Mouse (Mus musculus) kidney, adult 9 months (tissue): ENCODE results near the gene Wdr38.
"Not testable (repeated sequence)": the region's sequence is repeated elsewhere in the genome, so short reads cannot be mapped to it uniquely, and the experiment has no call there.

ENCODE experiments used
- DNase-seq: peaks from one replicate; pipeline ENCODE4 v3.0.0; 2022

The Wdr38 gene

DNA sequence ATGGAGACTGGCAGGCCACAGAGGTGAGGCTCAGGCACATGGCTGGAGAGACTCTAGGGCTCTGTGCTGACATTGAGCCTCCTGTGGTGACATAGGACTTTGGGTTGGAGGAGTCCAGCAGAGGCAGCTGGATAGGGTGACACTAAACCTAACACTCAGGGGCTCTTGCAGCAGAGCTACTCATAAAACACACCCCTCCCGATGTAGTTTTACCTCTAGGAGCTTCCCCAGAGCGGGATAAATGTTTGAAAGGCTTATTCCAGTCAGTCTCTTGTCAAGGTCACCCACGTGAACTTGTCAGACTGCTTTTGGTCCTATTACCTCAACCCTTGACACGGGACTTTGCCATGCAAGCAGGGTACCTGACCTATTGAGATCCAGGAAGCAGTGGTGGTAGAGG is 2.1 kb downstream of the Wdr38 start:
- peak; percentile 19 for DNase-seq

GRCm38 (mm10) chr2:38999910-39000586 is 2.8 kb downstream of the Wdr38 start:
- peak; percentile 74 for DNase-seq

GRCm38 (mm10) chr2:39000587-39000919 is 3.3 kb downstream of the Wdr38 start:
- DNase-seq = no peak

DNA sequence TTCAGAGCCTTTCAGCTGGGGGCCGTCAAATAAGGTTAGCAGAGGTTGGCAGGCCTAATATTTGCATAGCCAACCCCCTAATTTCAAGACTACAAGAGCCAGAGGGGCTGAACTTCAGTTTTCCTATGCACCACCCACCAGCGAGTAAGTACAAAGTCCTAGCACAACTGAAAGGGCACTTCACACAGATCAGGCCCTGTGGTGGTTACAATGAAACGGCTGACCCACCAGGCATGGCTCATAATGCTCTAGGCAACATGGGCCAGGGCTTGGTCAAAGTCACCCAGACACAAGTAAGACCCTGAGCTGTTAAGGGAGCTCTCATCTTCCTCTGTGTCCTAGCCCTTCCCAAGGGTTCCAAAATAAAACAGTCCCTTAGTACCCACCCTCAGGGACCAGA is 4.6 kb downstream of the Wdr38 start:
- peak; percentile 58 for DNase-seq

DNA sequence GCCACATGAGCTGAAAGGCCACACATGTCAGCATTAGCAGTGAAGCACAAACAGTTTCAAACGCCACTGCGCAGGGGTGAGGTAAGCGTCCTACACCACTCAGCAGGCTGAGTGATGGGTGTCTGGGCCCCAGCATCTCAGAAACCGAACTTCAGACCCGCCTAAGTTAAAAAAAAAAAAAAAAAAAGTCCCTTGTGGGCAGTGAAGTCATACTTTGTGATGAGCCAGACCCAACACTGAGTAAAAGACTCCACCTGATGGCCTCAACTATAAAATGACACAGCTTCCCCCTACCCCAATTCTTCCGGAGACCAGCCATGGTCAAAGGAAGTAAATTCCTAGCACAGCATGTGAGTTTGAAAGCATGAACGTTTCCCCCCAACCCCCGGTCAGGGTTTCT is 5.8 kb downstream of the Wdr38 start:
- DNase-seq = peak; percentile 10

- DNase-seq = peak; percentile 8
Observed at GRCm38 (mm10) chr2:39003512-39003911, 6.2 kb downstream of the Wdr38 start.

GRCm38 (mm10) chr2:39004372-39004771 is 7.1 kb downstream of the Wdr38 start:
- peak; percentile 42 for DNase-seq

- peak; percentile 93 for DNase-seq
Observed at GRCm38 (mm10) chr2:39004880-39005435, 7.7 kb downstream of the Wdr38 start, which contains the start of gene Arpc5l. Arpc5l (plus strand) TSS chr2:39005348.

DNA sequence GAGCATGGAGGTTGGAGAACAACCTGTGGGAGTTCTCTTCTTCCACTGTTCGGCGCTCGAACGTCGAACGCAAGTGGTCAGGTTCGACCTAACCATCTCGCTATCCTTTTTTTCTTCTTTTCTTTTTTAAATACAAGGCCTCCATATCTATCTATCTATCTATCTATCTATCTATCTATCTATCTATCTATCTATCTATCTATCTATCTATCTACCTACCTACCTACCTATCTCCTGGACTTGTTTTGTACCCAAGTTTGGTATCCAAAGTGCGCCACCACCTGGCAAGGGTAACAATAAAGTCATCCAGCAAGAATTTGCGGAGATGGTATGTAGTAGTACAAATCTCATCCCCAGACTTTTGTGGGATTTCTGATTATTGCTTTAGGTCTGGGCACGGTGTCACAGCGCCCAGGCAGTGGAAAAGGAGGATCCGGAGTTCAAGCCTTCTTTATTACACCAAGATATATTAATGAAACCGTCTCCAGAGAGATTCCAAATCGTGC is 8.4 kb downstream of the Wdr38 start, which contains the start of gene Rpl35:
TSS of gene Rpl35 (minus strand) at position 51 of the 506 bp plus-strand sequence.
- DNase-seq = peak; percentile 76

- no peak for DNase-seq
Observed at GRCm38 (mm10) chr2:39006149-39006730, 9.0 kb downstream of the Wdr38 start.

DNA sequence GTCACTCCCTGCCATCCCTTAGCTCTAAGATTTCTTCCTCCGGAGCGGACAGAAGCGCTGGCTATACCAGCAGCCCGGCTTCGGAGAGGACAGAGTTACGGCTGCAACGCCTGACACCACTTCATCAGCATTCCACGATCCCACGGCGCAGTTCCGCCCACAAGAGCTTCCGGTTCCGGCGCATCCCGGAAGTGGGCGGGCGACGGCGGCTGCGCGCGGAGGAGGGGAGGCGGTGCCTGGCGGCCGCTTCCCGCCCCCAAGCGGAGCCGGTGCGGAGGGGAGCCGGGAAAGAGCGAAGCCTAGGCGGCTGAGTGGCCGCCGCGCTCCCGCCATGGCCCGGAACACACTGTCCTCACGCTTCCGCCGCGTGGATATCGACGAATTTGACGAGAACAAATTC is 10.6 kb downstream of the Wdr38 start:
- DNase-seq = peak; percentile 95

DNA sequence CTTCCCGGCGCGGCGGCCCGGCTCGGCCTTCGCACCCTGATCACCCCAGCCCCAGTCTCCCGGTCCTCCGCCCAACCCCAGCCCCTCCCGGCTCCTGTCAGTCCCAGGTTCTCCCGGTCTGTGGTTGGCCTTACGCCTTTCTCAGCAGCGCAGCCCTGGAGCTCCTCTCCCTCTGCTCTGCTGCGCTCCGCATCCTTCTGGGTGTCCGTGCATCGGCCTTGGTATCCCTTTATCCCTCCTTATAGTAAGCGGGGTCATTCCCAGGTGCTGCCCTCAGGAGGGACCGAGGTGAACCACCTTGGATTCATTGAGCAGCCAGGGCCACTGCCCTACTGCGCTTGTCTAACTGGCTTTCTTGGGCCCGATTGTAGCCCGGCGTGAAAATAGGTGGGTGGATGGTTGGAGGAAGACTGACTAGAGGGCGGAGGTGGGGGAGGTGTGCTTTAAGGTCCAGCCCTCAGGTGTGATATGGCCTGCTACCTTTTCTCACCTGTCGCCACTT is 11.1 kb downstream of the Wdr38 start:
- DNase-seq = peak; percentile 45

DNA sequence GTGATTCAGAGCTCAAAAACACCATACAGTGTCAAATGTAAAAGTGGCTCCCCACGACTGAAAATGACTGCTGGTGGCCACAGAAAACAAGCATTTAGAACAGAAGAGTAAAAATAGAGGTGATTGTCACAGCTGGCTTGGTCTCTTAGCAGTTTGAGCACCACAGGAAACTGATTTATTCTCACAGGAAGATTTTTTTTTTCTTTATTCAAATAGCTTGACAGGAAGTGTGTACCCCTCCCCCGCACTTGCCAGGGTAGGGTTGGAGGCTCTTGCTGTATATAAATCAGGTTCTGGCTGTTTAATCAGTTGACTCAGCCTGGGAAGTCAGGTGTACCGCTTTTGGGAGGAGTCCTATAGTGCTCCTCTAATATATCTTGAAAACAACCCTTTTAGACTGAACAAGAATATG is 11.7 kb downstream of the Wdr38 start:
- peak; percentile 46 for DNase-seq

GRCm38 (mm10) chr2:39010144-39010543 is 12.9 kb downstream of the Wdr38 start:
- DNase-seq = not testable (repeated sequence)

- no peak for DNase-seq
Observed at GRCm38 (mm10) chr2:39011264-39011663, 14.0 kb downstream of the Wdr38 start.

DNA sequence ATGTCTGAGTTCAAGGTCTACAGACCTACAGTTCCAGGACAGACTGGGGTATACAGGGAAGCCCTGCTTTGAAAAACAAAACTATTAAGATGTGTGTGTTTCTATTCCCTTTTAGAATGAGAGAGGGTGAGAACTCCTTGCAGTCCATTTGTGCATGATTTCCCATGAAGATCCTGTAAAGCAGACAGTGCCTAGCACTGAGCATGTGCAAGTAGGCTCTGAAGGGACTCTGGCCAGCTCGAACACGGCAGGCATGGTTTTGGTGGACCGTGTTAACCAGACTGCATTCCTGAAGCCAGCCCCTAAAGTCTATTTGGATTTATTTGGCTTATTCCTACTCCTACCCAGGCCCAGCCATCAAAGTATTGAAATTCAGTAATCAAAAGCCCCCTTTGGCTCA is 14.7 kb downstream of the Wdr38 start:
- no peak for DNase-seq

DNA sequence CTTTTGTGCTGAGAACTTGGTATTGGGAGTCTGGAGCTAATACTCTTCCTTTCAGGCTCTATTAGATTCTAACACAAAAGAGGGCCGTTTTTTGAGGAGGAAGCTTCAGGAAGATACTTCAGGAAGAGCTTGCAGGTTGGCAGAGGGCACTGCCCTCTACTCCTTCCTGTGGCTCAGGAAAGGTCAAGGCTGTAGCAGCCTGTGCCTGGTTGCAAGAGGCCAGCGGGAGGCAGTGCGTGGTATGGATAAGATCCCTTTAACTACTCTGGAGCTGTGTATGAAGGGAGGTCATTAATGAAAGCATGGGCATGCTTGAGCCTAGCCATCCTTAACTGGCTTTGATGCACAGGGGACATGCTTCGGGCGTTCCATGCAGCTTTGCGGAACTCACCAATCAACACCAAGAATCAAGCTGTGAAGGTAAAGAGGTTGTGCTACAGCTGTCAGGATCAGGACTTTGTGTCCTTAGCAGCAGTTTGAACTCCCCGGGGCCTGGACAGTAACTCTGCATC is 15.5 kb downstream of the Wdr38 start:
- no peak for DNase-seq

GRCm38 (mm10) chr2:39016581-39016980 is 19.3 kb downstream of the Wdr38 start:
- no peak for DNase-seq

- no peak for DNase-seq
Observed at GRCm38 (mm10) chr2:39020004-39020403, 22.7 kb downstream of the Wdr38 start.

DNA sequence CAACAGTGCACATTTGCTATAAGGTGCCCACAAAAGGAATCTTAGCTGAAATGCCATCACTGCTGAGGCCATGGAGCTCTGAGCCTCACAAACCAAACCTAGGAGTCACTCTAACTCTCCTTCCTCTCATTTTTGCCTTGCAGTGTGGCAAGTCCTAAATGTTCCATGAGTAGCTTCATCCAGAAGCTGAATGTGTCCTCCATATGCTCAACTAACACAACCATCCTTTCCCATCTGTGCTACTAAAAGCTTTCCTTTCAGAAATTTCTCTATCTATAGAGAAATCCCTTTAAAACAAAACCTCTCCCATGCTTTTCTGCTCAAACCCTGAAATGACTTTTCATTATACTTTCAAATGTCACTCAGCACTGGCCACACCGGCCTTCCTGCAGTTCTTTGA is 34.3 kb downstream of the Wdr38 start:
- no peak for DNase-seq

DNA sequence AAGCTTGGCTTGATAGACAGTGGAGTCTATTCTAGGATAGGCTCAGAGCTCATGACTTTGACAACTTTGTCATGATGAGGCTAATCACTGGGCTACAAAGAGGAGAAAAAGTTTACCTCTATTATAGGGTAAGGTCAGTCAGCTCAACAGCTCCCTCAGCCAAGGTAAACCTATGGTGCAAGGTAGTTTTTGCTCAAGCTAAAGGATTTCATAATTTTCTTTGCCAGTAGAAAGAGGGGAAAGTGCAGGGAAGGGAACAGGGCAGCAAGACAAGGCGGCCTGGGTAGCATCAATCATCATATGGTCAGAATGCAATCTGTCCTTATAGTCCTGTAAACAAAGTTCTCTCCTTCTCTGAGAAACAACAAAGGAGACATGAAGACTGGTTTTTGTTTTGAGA is 42.9 kb downstream of the Wdr38 start:
- no peak for DNase-seq

- DNase-seq = no peak
Observed at GRCm38 (mm10) chr2:39048515-39048914, 51.2 kb downstream of the Wdr38 start.
